Mouse (Mus musculus) thymus, postnatal 14 days (tissue): Measurements from ENCODE around the gene Svop.

Source experiments
- DNase-seq: peaks from one replicate; pipeline ENCODE4 v3.0.0; 2021

The Svop gene

GRCm38 (mm10) chr5:114091057-114091807 lies at the start of gene Svop:
TSS of gene Svop (minus strand) at chr5:114091570.
- DNase-seq: peak; percentile 51

GRCm38 (mm10) chr5:114139175-114139574 lies 47.8 kb upstream of the Svop start:
- DNase-seq: no peak

- no peak for DNase-seq
These were observed 47.2 kb upstream of the Svop start for GRCm38 (mm10) chr5:114138277-114139164.

- DNase-seq: no peak
These were observed 46.3 kb upstream of the Svop start for GRCm38 (mm10) chr5:114137481-114138276.

GRCm38 (mm10) chr5:114135516-114135915 lies 44.1 kb upstream of the Svop start:
- no peak for DNase-seq

- peak; percentile 23 for DNase-seq
These were observed 42.7 kb upstream of the Svop start for GRCm38 (mm10) chr5:114134091-114134534.

GRCm38 (mm10) chr5:114132841-114133240 lies 41.5 kb upstream of the Svop start:
- DNase-seq: no peak

GRCm38 (mm10) chr5:114131521-114131840 lies 40.1 kb upstream of the Svop start:
- peak; percentile 65 for DNase-seq

- DNase-seq: peak; percentile 94
These were observed 39.5 kb upstream of the Svop start for GRCm38 (mm10) chr5:114130698-114131520.

- DNase-seq: peak; percentile 86
These were observed 38.8 kb upstream of the Svop start, which contains the start of gene Ung for GRCm38 (mm10) chr5:114130211-114130605. TSS of gene Ung (plus strand) at chr5:114130386.

- DNase-seq: peak; percentile 8
These were observed 38.3 kb upstream of the Svop start for GRCm38 (mm10) chr5:114129550-114130210.

GRCm38 (mm10) chr5:114127374-114128349 lies 36.3 kb upstream of the Svop start, which contains the start of gene Alkbh2:
TSS of gene Alkbh2 (minus strand) at chr5:114128218.
- DNase-seq: peak; percentile 92

- no peak for DNase-seq
These were observed 35.3 kb upstream of the Svop start for GRCm38 (mm10) chr5:114126499-114127244.

GRCm38 (mm10) chr5:114126008-114126407 lies 34.6 kb upstream of the Svop start:
- DNase-seq: no peak

GRCm38 (mm10) chr5:114119806-114120205 lies 28.4 kb upstream of the Svop start:
- DNase-seq: no peak

- DNase-seq: no peak
These were observed 25.2 kb upstream of the Svop start for GRCm38 (mm10) chr5:114116586-114116985.

GRCm38 (mm10) chr5:114115030-114115429 lies 23.7 kb upstream of the Svop start:
- no peak for DNase-seq

- no peak for DNase-seq
These were observed 22.0 kb upstream of the Svop start for GRCm38 (mm10) chr5:114113334-114113733.

- DNase-seq: no peak
These were observed 15.1 kb upstream of the Svop start for GRCm38 (mm10) chr5:114106391-114106935.
